Mouse (Mus musculus) kidney, adult 2 months (tissue): ENCODE data around the gene Gm8947. TPM values are rescaled to one million over a fixed set of nuclear protein-coding genes. Genes with fewer than 3 reads are reported as not detected.
"Not testable (repeated sequence)": the region's sequence is repeated elsewhere in the genome, so short reads cannot be mapped to it uniquely, and the experiment has no call there.

Source experiments
- DNase-seq: peaks from one replicate; pipeline ENCODE4 v3.0.0; 2021
- H3K27ac ChIP-seq: fragments of 200-500 bp; 2 replicates; pipeline ENCODE4 v1.5.1; 2012; ENCODE audit warnings: low read depth, low read length, control low read depth, inconsistent platforms; ENCODE audit not compliant: insufficient read depth
- H3K27me3 ChIP-seq: fragments of 200-500 bp; replicated peaks from 2 replicates; pipeline ENCODE4 v1.6.1; 2012; ENCODE audit warnings: mild to moderate bottlenecking, moderate library complexity, low read length, inconsistent platforms; ENCODE audit not compliant: control insufficient read depth, insufficient read depth
- H3K36me3 ChIP-seq: fragments of 200-500 bp; 2 replicates; pipeline ENCODE4 v1.6.1; 2012; ENCODE audit warnings: mild to moderate bottlenecking, moderate library complexity, low read length, inconsistent platforms; ENCODE audit not compliant: control insufficient read depth, insufficient read depth
- H3K4me1 ChIP-seq: fragments of 200-500 bp; 2 replicates; pipeline ENCODE4 v1.6.1; 2011; ENCODE audit warnings: low read length; ENCODE audit not compliant: control insufficient read depth, insufficient read depth
- H3K4me3 ChIP-seq: fragments of 200-500 bp; 2 replicates; pipeline ENCODE4 v1.5.1; 2011; ENCODE audit warnings: mild to moderate bottlenecking, low read depth, low read length, control low read depth; ENCODE audit not compliant: insufficient read depth
- CTCF ChIP-seq: fragments of 200-500 bp; conservative IDR thresholded peaks from 2 replicates; pipeline ENCODE4 v1.5.1; 2011; ENCODE audit warnings: low read depth, mild to moderate bottlenecking, control low read depth, low read length, moderate library complexity, mixed read lengths; ENCODE audit not compliant: insufficient read depth, insufficient read length
- POLR2A ChIP-seq: fragments of 200-500 bp; IDR thresholded peaks from one replicate; pipeline ENCODE4 v1.6.1; 2011; ENCODE audit warnings: low read depth, low read length, control low read depth
- WGBS: fragments of 180-500 bp; shearing (Covaris S2); methylation state at CpG from one replicate; pipeline ENCODE4 v1.1.7; 2018; 5-methylcytosine and 5-hydroxymethylcytosine counted together
- polyA plus RNA-seq: library from polyadenylated mRNA; depleted of rRNA; stranded (reverse); fragments of >200 nt; gene quantifications from 2 replicates; pipeline ENCODE4 v1.2.3, GENCODE M21; 2012

Gm8947 gene
- polyA plus RNA-seq, 1 experiment = 0.31 TPM

GRCm38 (mm10) chr1:151168637-151169036 is 23.5 kb upstream of the Gm8947 start:
- Histone ChIP-seq H3K27me3 (no peaks in the 10 kb centered on the region), H3K27ac (no peak overlapping the region), H3K4me1 (peaks cover 26% of the 10 kb centered on the region), H3K36me3 (no peaks in the 10 kb centered on the region), H3K4me3 (no peak overlapping the region)
- TF ChIP-seq CTCF (no peak), POLR2A (no peak)
- WGBS = 66% methylated on average over 3 of the region's 3 CpGs
- no peak for DNase-seq

- TF ChIP-seq POLR2A (no peak), CTCF (no peak)
- peak; percentile 76 for DNase-seq
- no peaks in the 10 kb centered on the region for H3K36me3 ChIP-seq
- WGBS = 74% methylated on average over 2 of the region's 2 CpGs
- H3K4me3 ChIP-seq = no peak overlapping the region
- peaks cover 19% of the 10 kb centered on the region for H3K4me1 ChIP-seq
- H3K27ac ChIP-seq = peak overlapping the region; percentile 59
- H3K27me3 ChIP-seq = no peaks in the 10 kb centered on the region
Observed at GRCm38 (mm10) chr1:151171572-151172461, 20.4 kb upstream of the Gm8947 start.

- peak overlapping the region; percentile 100 for H3K27ac ChIP-seq
- DNase-seq = peak; percentile 88
- peak overlapping the region; percentile 37; the same call in 1 of the 2 replicates for H3K4me3 ChIP-seq
- H3K4me1 ChIP-seq = peaks cover 10% of the 10 kb centered on the region; the same call in 1 of the 2 replicates
- H3K27me3 ChIP-seq = no peaks in the 10 kb centered on the region
- H3K36me3 ChIP-seq = no peaks in the 10 kb centered on the region
- WGBS = 18% methylated on average over 10 of the region's 10 CpGs
- no peak for TF ChIP-seq POLR2A
Observed at GRCm38 (mm10) chr1:151177030-151177936, 14.9 kb upstream of the Gm8947 start.

GRCm38 (mm10) chr1:151177937-151178271 is 14.3 kb upstream of the Gm8947 start:
- 15% methylated on average over 4 of the region's 4 CpGs for WGBS
- H3K4me3 ChIP-seq = peak overlapping the region; percentile 37; the same call in 1 of the 2 replicates
- no peak for DNase-seq

GRCm38 (mm10) chr1:151178505-151179083 is 13.6 kb upstream of the Gm8947 start:
- Histone ChIP-seq H3K27ac (no peak overlapping the region), H3K27me3 (no peaks in the 10 kb centered on the region), H3K4me3 (no peak overlapping the region), H3K4me1 (peaks cover 10% of the 10 kb centered on the region; the same call in 1 of the 2 replicates), H3K36me3 (no peaks in the 10 kb centered on the region)
- whole genome bisulfite sequencing = 79% methylated on average over 2 of the region's 2 CpGs
- TF ChIP-seq CTCF (no peak), POLR2A (no peak)
- no peak for DNase-seq

More at GRCm38 (mm10) chr1:151177937-151178271, 14.3 kb upstream of the Gm8947 start:
- Histone ChIP-seq H3K27me3 (no peaks in the 10 kb centered on the region), H3K36me3 (no peaks in the 10 kb centered on the region), H3K4me1 (peaks cover 10% of the 10 kb centered on the region; the same call in 1 of the 2 replicates), H3K27ac (peak overlapping the region; percentile 100)
- no peak for TF ChIP-seq CTCF
- no peak for TF ChIP-seq POLR2A

GRCm38 (mm10) chr1:151180167-151180566 is 12.0 kb upstream of the Gm8947 start:
- H3K36me3 ChIP-seq = no peaks in the 10 kb centered on the region
- 85% methylated on average over 2 of the region's 2 CpGs for WGBS
- H3K27me3 ChIP-seq = no peaks in the 10 kb centered on the region
- H3K27ac ChIP-seq = no peak overlapping the region
- H3K4me3 ChIP-seq = no peak overlapping the region
- TF ChIP-seq POLR2A (no peak), CTCF (no peak)
- peaks cover 10% of the 10 kb centered on the region; the same call in 1 of the 2 replicates for H3K4me1 ChIP-seq
- no peak for DNase-seq

- not testable (repeated sequence) for H3K27me3 ChIP-seq, H3K36me3 ChIP-seq, H3K27ac ChIP-seq, DNase-seq, H3K4me3 ChIP-seq
- peaks cover 15% of the 10 kb centered on the region; the same call in 1 of the 2 replicates for H3K4me1 ChIP-seq
- WGBS = 100% methylated on average over 1 of the region's 7 CpGs
Observed at GRCm38 (mm10) chr1:151182266-151182665, 9.9 kb upstream of the Gm8947 start, which contains the start of gene Gm47985. Gene Gm47985, plus strand, starts transcription at chr1:151182537.

- H3K4me3 ChIP-seq, H3K36me3 ChIP-seq, H3K27me3 ChIP-seq: not testable (repeated sequence)
- Histone ChIP-seq H3K4me1 (peaks cover 14% of the 10 kb centered on the region; the same call in 1 of the 2 replicates), H3K27ac (peak overlapping the region; percentile 95)
- 42% methylated on average over 3 of the region's 3 CpGs for WGBS
- peak; percentile 67 for DNase-seq
Observed at GRCm38 (mm10) chr1:151186186-151186585, 6.0 kb upstream of the Gm8947 start.

GRCm38 (mm10) chr1:151186879-151187424 is 5.2 kb upstream of the Gm8947 start:
- WGBS = 47% methylated on average over 4 of the region's 4 CpGs
- H3K27ac ChIP-seq = peak overlapping the region; percentile 95
- H3K27me3 ChIP-seq, H3K36me3 ChIP-seq, H3K4me3 ChIP-seq: not testable (repeated sequence)
- peak; percentile 51 for DNase-seq
- peaks cover 14% of the 10 kb centered on the region; the same call in 1 of the 2 replicates for H3K4me1 ChIP-seq
